Mouse (Mus musculus) CD4-positive helper T cell, adult 2 months (primary cell): ENCODE measurements around the gene Pla1a.
"Not testable (repeated sequence)": the region's sequence is repeated elsewhere in the genome, so short reads cannot be mapped to it uniquely, and the experiment has no call there.

ENCODE experiments used
- DNase-seq: peaks from one replicate; pipeline ENCODE4 v3.0.0-alpha.2; 2012; ENCODE audit warnings: low read depth, missing footprints, low spot score

The Pla1a gene

DNA sequence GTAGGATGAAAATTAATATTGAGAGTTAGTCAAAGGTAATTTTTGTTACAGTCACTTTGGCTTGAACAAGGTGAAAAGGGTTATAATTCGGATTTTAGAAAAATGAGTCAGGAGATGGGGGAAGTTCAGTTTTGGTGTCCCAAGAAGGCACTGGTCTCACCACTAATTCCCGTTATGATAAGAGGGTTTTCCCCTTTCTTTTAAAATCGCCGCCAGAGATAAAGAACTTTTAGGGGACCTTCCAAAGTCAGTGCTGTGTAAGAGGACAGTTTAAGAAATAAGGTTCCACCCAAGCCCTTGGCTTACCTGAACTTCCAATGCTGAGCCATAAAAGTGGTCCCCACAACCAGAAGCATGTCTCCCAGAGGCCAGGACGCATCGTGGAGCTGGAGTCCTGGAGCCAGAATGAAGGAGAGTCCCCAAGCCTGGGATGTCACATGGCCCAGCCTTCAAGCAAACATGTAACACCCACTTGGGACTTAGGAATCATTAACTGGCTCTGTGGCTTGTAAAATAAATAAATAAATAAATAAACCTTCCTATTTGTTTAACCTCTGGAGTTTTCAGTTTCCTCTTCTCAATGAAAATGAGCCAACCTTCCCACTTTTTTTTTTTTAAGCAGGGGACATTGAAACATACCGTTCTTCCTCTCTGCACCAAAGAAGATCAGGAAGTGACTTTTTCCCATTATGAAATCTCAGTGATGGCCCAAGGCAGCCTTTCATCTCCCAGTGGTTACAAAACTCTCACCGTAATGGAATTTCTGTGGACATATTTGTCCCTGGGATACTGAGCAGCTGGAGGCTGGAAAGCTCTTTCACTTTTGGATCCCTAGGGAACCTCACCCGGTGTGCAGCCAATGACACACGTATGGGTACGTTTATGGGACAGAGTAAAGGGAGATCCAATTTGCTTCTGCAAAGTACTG lies at the start of gene Pla1a:
Gene Pla1a (minus strand): TSS at position 648 of the 928 bp plus-strand sequence.
- DNase-seq: no peak

DNA sequence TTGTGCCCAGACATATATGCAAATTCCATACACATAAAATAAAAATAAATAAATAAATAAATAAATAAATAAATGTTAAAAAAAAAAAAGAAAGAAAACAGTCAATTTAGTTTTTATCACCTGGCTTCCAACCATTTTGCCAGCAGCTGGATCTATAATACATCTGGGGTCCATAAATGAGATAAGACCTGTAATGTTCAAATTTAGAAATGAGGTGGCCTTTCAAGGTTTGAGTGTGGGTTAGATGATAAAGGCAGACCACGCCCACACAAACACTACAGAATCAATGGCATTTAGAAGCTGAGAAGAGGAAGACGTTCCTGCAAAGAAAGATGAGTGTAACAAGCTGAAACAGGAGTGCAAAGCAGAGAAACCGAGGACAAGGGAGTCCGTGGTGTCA lies 48.4 kb upstream of the Pla1a start:
- no peak for DNase-seq

GRCm38 (mm10) chr16:38478296-38478695 lies 45.4 kb upstream of the Pla1a start:
- no peak for DNase-seq

GRCm38 (mm10) chr16:38477241-38477608 lies 44.3 kb upstream of the Pla1a start:
- DNase-seq: not testable (repeated sequence)

GRCm38 (mm10) chr16:38476312-38477240 lies 43.6 kb upstream of the Pla1a start:
- peak; percentile 57 for DNase-seq

DNA sequence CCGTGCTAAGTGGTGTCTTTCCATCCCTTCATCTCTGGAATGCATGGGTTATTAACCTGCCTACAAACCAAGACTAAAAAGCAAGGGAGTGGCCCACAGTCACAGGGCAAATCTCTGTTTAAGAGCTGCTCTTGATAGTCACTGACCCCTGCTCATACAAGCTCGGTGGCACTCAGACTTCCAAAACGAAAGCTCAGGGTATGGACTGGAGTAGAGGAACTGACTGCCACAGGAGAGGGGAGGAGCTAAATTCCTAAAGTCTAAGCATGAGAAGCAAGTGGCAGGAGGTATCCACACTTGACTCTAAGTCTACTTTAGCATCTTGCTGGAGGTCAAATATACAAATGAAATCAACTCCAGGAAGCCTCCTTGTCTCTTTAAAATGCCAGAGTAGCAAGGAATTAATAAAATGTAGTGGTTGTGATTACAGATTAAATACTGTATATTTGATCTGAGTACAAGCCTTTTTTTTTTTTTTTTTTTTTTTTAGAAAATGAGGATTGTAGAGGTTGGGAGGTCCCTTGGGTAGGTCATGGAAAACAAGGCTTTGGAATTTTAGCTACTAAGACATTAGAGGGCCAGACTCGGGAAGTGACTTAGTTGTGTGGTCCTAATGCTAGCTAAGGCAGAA lies 42.9 kb upstream of the Pla1a start:
- no peak for DNase-seq

DNA sequence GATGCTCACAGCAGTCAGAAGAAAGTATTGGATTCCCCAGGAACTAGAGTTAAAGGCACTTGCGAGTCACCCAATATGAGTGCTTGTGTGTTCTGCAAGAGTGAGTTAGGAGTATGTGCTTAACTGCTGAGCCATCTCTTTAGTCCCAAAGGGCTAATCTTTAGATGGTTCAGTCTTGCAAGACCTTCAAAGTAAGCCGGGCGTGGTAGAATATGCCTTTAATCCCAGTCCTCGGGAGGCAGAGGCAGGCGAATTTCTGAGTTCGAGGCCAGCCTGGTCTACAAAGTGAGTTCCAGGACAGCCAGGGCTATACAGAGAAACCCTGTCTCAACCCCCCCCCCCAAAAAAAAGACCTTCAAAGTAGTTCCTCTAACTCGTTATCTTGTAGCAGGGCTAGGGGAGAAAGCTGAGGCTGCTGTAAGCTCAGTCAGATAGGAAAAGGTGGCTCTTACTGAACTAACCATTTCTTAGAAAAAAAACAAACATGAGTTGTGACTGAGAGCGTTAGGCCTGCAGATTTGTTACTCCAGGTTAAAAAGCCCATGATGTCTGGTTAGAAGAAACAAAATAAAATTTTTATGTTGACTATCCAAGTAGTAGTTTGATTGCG lies 41.8 kb upstream of the Pla1a start:
- DNase-seq: no peak

GRCm38 (mm10) chr16:38473661-38474060 lies 40.7 kb upstream of the Pla1a start:
- DNase-seq: no peak

GRCm38 (mm10) chr16:38472507-38472873 lies 39.5 kb upstream of the Pla1a start:
- DNase-seq: no peak

DNA sequence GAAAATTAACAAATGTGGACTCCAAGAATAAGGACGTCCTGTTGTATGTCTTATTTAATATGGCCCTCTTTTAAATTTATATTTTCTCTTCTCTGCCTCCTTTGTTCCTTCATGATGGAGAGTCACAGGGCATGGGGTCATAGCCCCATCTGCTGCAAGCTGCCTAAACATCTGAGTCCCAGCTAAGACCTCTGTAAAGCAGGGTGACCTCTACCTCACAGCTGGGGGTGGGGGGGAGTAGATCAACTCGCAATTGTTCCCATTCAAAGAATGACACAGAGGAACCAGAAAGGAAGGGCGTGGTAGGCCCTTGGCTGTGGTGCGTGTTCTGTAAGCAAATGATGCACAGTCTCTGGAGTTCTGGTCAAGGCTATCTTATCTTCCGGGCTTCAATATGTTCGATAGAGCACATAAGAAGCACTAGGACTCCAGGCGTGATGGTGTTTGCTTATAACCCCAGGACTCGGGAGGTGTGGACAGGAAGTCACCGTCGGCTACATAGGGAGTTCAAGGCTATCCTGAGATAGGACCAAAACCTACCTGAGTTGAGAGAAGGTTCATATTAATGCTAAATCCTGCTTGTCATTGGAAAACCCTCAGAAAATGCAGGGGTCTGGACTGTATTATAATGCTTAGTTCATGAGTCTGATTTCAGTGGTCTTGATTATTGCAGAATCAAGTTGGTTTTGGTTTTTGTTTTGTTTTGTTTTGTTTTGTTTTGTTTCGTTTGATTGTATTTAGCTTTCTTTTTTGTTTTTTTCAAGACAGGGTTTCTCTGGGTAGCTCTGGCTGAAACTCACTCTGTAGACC lies 39.0 kb upstream of the Pla1a start:
- no peak for DNase-seq

GRCm38 (mm10) chr16:38469437-38469836 lies 36.5 kb upstream of the Pla1a start:
- no peak for DNase-seq

- no peak for DNase-seq
Observed at GRCm38 (mm10) chr16:38468706-38469018, 35.7 kb upstream of the Pla1a start.

GRCm38 (mm10) chr16:38467917-38468705 lies 35.2 kb upstream of the Pla1a start:
- no peak for DNase-seq

DNA sequence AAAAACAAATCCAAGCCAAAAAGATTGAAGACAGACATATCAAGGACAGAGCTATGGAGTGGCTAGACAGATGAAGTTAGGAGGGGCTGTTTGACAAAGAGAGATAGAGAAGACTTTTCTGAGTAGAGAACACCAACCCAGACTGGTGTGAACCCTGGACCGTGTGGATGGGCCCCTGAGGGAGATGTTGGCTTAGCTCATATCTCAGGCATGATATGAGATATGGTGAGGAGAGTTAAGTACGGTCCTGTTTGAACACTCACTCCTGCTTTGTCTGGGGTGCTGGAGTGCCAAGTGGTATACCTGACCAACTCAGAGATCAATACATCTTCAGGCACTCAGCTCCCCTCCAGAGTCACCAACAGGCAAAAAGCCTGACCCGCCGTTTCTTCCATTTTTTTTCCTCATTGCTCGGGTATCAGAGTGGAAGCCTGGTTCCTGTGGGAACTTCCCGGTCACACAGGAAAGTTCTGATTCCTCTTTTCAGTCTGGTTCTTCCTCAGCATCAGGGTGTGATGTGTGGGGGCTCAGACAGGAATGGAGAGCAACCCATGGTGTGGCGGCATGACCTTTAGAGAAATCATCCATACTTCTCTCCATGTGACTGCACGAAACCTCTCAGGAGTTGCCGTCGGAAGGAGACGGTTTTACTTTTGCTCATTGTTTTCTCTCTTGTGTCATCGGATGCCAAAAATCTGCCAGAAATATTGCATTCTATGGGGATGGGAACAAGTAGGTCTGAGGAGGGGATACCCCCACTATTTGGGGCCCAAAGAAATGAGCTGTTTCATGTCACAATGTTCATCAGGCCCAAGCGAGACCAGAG lies 34.4 kb upstream of the Pla1a start:
- no peak for DNase-seq

DNA sequence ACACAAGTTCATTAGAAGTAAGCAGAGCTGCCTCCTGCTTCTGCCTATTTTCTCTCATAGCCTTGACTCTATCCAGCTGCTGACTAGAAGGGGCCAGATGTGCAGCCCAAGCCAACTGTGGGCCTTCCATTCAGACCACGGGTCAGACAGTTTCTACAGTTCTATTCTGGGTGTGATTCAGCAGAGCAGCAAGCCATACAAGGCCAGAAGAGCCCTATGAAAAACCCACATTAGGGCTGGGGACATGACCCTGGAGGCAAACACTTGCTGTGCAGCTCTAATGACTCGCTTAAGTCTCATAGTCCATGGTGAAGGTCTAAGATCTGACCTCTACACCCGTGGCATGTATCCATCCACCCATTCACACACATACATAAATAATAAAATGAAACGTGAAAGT lies 33.1 kb upstream of the Pla1a start:
- DNase-seq: no peak

- no peak for DNase-seq
Observed at GRCm38 (mm10) chr16:38463305-38463704, 30.4 kb upstream of the Pla1a start.

- DNase-seq: no peak
Observed at GRCm38 (mm10) chr16:38462161-38462560, 29.2 kb upstream of the Pla1a start.

DNA sequence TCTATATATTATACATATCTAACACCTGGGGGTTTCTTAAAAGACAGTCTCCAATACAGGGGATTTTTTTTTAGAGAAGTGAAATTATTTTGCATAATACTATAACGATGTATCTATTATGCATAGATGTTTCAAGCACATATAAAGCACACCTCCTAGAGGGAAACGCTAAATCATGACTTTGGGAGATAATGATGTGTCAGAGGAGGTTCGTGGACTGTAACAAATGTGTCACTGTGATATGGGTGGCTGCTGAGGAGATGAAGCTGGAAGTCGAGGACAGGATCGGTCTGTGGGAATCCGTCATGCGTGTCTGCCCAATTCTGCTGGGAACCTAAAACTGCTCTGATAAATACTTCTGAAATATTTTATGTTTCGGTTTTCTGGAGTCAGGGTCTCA lies 28.8 kb upstream of the Pla1a start:
- no peak for DNase-seq

DNA sequence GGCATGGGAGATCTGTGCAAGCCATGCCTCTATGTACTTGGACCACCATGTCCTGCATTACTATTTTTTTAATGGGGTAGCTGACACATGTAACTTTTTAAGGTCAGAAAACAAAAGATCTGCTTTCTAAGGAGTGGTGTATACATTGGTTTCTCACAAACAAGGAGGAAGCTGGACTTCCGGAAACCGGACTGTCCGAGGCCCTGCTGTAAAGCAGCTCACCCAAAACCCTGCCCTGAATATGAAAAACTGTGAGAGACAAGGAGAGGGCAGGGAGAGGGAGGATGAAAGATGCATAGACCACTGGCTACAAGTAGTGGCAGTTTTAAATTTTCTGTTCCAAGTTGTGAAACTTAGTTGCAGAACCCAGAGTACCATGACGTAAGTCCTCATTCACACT lies 27.0 kb upstream of the Pla1a start:
- no peak for DNase-seq
